Mouse (Mus musculus) intestine, embryonic 15.5 days (tissue): ENCODE measurements at regions not wholly inside any gene's neighbourhood (a gene's known extent, or its start where the extent isn't known, plus 50 kb on each side); places are given as distances from the start of the nearest gene placed in this dataset.

ENCODE experiments used
- ATAC-seq: fragments of 200-750 bp; cut with Nextera tagmentation; 2 replicates; pipeline ENCODE4 v1.8.0; 2017; ENCODE audit warnings: moderate TSS enrichment, moderate library complexity
- H3K27ac ChIP-seq: fragments of 300-500 bp; sonication (generic); 2 replicates; pipeline ENCODE4 v1.5.1; 2015; ENCODE audit warnings: mild to moderate bottlenecking, inconsistent platforms
- H3K27me3 ChIP-seq: fragments of 300-500 bp; sonication (generic); replicated peaks from 2 replicates; pipeline ENCODE4 v1.6.1; 2015; ENCODE audit warnings: inconsistent platforms
- H3K36me3 ChIP-seq: fragments of 300-500 bp; sonication (generic); 2 replicates; pipeline ENCODE4 v1.6.1; 2015; ENCODE audit warnings: inconsistent platforms
- H3K4me1 ChIP-seq: fragments of 300-500 bp; sonication (generic); replicated peaks from 2 replicates; pipeline ENCODE4 v1.6.1; 2015; ENCODE audit warnings: inconsistent platforms
- H3K4me2 ChIP-seq: fragments of 300-500 bp; sonication (generic); replicated peaks from 2 replicates; pipeline ENCODE4 v1.6.1; 2015; ENCODE audit warnings: mild to moderate bottlenecking, inconsistent platforms
- H3K4me3 ChIP-seq: fragments of 300-500 bp; sonication (generic); replicated peaks from 2 replicates; pipeline ENCODE4 v1.5.1; 2015; ENCODE audit warnings: inconsistent platforms
- H3K9ac ChIP-seq: fragments of 300-500 bp; sonication (generic); 2 replicates; pipeline ENCODE4 v1.6.1; 2015; ENCODE audit warnings: inconsistent platforms
- H3K9me3 ChIP-seq: fragments of 300-500 bp; sonication (generic); 2 replicates; pipeline ENCODE4 v1.6.1; 2016; ENCODE audit warnings: inconsistent platforms
- WGBS: fragments of 180-500 bp; shearing (Covaris S2); methylation state at CpG from one replicate; pipeline ENCODE4 v1.1.7; 2015; 5-methylcytosine and 5-hydroxymethylcytosine counted together

- WGBS = 86% methylated on average over 3 of the region's 3 CpGs
- H3K9me3 ChIP-seq = no peaks in the 10 kb centered on the region
- no peak overlapping the region for H3K4me2 ChIP-seq
- no peak overlapping the region for H3K9ac ChIP-seq
- no peak for ATAC-seq
- no peak overlapping the region for H3K4me3 ChIP-seq
- no peaks in the 10 kb centered on the region for H3K36me3 ChIP-seq
- no peak overlapping the region for H3K27ac ChIP-seq
- H3K27me3 ChIP-seq = no peaks in the 10 kb centered on the region
- no peaks in the 10 kb centered on the region for H3K4me1 ChIP-seq
Measured at GRCm38 (mm10) chr1:73570944-73571343, 553.3 kb downstream of the Tns1 start.

- WGBS = 87% methylated on average over 3 of the region's 3 CpGs
Measured at GRCm38 (mm10) chr1:73566770-73567169, 551.1 kb upstream of the Tnp1 start.

GRCm38 (mm10) chr1:73560594-73560993 is 544.9 kb upstream of the Tnp1 start:
- H3K4me1 ChIP-seq = no peaks in the 10 kb centered on the region

More at GRCm38 (mm10) chr1:73566770-73567169, 551.1 kb upstream of the Tnp1 start:
- Histone ChIP-seq H3K9ac (no peak overlapping the region), H3K4me3 (no peak overlapping the region), H3K4me1 (no peaks in the 10 kb centered on the region), H3K27me3 (no peaks in the 10 kb centered on the region), H3K4me2 (no peak overlapping the region), H3K27ac (no peak overlapping the region), H3K9me3 (no peaks in the 10 kb centered on the region), H3K36me3 (no peaks in the 10 kb centered on the region)
- ATAC-seq = no peak

GRCm38 (mm10) chr1:73547877-73548276 is 532.2 kb upstream of the Tnp1 start:
- 84% methylated on average over 3 of the region's 3 CpGs for WGBS
- H3K27ac ChIP-seq = no peak overlapping the region

More at GRCm38 (mm10) chr1:73560594-73560993, 544.9 kb upstream of the Tnp1 start:
- WGBS = 95% methylated on average over 1 of the region's 1 CpGs
- H3K4me3 ChIP-seq = no peak overlapping the region
- H3K4me2 ChIP-seq = no peak overlapping the region
- no peak overlapping the region for H3K9ac ChIP-seq
- no peaks in the 10 kb centered on the region for H3K36me3 ChIP-seq
- ATAC-seq = no peak
- H3K9me3 ChIP-seq = no peaks in the 10 kb centered on the region
- no peaks in the 10 kb centered on the region for H3K27me3 ChIP-seq
- no peak overlapping the region for H3K27ac ChIP-seq

GRCm38 (mm10) chr1:73545401-73545800 is 529.7 kb upstream of the Tnp1 start:
- ATAC-seq = no peak
- H3K4me3 ChIP-seq = no peak overlapping the region
- H3K9ac ChIP-seq = no peak overlapping the region
- H3K9me3 ChIP-seq = no peaks in the 10 kb centered on the region
- H3K27me3 ChIP-seq = no peaks in the 10 kb centered on the region
- WGBS = 61% methylated on average over 6 of the region's 6 CpGs
- 0 out of 2 replicates have a peak, but pooled peaks cover 2% of the 10 kb centered on the region for H3K4me1 ChIP-seq
- H3K4me2 ChIP-seq = no peak overlapping the region
- H3K27ac ChIP-seq = no peak overlapping the region
- no peaks in the 10 kb centered on the region for H3K36me3 ChIP-seq

More at GRCm38 (mm10) chr1:73547877-73548276, 532.2 kb upstream of the Tnp1 start:
- no peak overlapping the region for H3K9ac ChIP-seq
- no peaks in the 10 kb centered on the region for H3K36me3 ChIP-seq
- no peak for ATAC-seq
- 0 out of 2 replicates have a peak, but pooled peaks cover 2% of the 10 kb centered on the region for H3K4me1 ChIP-seq
- H3K27me3 ChIP-seq = no peaks in the 10 kb centered on the region
- H3K4me2 ChIP-seq = no peak overlapping the region
- H3K9me3 ChIP-seq = no peaks in the 10 kb centered on the region
- H3K4me3 ChIP-seq = no peak overlapping the region

- no peak for ATAC-seq
- Histone ChIP-seq H3K9me3 (no peaks in the 10 kb centered on the region), H3K36me3 (no peaks in the 10 kb centered on the region)
Measured at GRCm38 (mm10) chr1:73541371-73541770, 525.7 kb upstream of the Tnp1 start.

GRCm38 (mm10) chr1:73538420-73538871 is 522.7 kb upstream of the Tnp1 start:
- no peak for ATAC-seq
- Histone ChIP-seq H3K4me1 (no peaks in the 10 kb centered on the region; the same call in 1 of the 2 replicates), H3K4me3 (no peak overlapping the region), H3K36me3 (no peaks in the 10 kb centered on the region), H3K4me2 (no peak overlapping the region), H3K27ac (no peak overlapping the region), H3K9me3 (no peaks in the 10 kb centered on the region), H3K9ac (no peak overlapping the region), H3K27me3 (no peaks in the 10 kb centered on the region)
- WGBS = 29% methylated on average over 2 of the region's 2 CpGs

More at GRCm38 (mm10) chr1:73541371-73541770, 525.7 kb upstream of the Tnp1 start:
- WGBS = 44% methylated on average over 5 of the region's 5 CpGs
- no peak overlapping the region for H3K4me2 ChIP-seq
- peaks cover 2% of the 10 kb centered on the region; the same call in 1 of the 2 replicates for H3K4me1 ChIP-seq
- no peaks in the 10 kb centered on the region for H3K27me3 ChIP-seq
- H3K27ac ChIP-seq = no peak overlapping the region
- H3K9ac ChIP-seq = no peak overlapping the region
- H3K4me3 ChIP-seq = no peak overlapping the region

- no peak overlapping the region for H3K4me3 ChIP-seq
- no peaks in the 10 kb centered on the region; the same call in 1 of the 2 replicates for H3K4me1 ChIP-seq
- no peaks in the 10 kb centered on the region for H3K36me3 ChIP-seq
- no peaks in the 10 kb centered on the region for H3K9me3 ChIP-seq
- 88% methylated on average over 4 of the region's 4 CpGs for WGBS
- no peaks in the 10 kb centered on the region for H3K27me3 ChIP-seq
- no peak for ATAC-seq
- H3K4me2 ChIP-seq = no peak overlapping the region
- no peak overlapping the region for H3K27ac ChIP-seq
- no peak overlapping the region for H3K9ac ChIP-seq
Measured at GRCm38 (mm10) chr1:73535726-73536265, 520.1 kb upstream of the Tnp1 start.

GRCm38 (mm10) chr1:73533526-73533925 is 517.8 kb upstream of the Tnp1 start:
- no peaks in the 10 kb centered on the region for H3K9me3 ChIP-seq
- no peak overlapping the region for H3K9ac ChIP-seq
- no peaks in the 10 kb centered on the region for H3K36me3 ChIP-seq
- H3K27me3 ChIP-seq = no peaks in the 10 kb centered on the region
- H3K4me2 ChIP-seq = no peak overlapping the region
- WGBS = 97% methylated on average over 3 of the region's 3 CpGs
- no peak overlapping the region for H3K4me3 ChIP-seq
- no peak overlapping the region for H3K27ac ChIP-seq
- ATAC-seq = no peak
- H3K4me1 ChIP-seq = peaks cover 4% of the 10 kb centered on the region; the same call in 1 of the 2 replicates

GRCm38 (mm10) chr1:73532316-73532715 is 516.6 kb upstream of the Tnp1 start:
- Histone ChIP-seq H3K9me3 (no peaks in the 10 kb centered on the region), H3K27me3 (no peaks in the 10 kb centered on the region), H3K4me2 (no peak overlapping the region), H3K27ac (no peak overlapping the region), H3K4me1 (peaks cover 4% of the 10 kb centered on the region; the same call in 1 of the 2 replicates), H3K36me3 (no peaks in the 10 kb centered on the region), H3K4me3 (no peak overlapping the region), H3K9ac (no peak overlapping the region)
- ATAC-seq = no peak
- WGBS = 93% methylated on average over 4 of the region's 4 CpGs

- H3K27ac ChIP-seq = no peak overlapping the region
- H3K27me3 ChIP-seq = no peaks in the 10 kb centered on the region
- H3K4me2 ChIP-seq = no peak overlapping the region
- H3K9me3 ChIP-seq = no peaks in the 10 kb centered on the region
- no peak for ATAC-seq
- H3K4me1 ChIP-seq = peaks cover 4% of the 10 kb centered on the region; the same call in 1 of the 2 replicates
- no peak overlapping the region for H3K9ac ChIP-seq
- WGBS = 32% methylated on average over 3 of the region's 3 CpGs
- H3K36me3 ChIP-seq = no peaks in the 10 kb centered on the region
- no peak overlapping the region for H3K4me3 ChIP-seq
Measured at GRCm38 (mm10) chr1:73531831-73532230, 516.1 kb upstream of the Tnp1 start.

- Histone ChIP-seq H3K4me2 (no peak overlapping the region), H3K9me3 (no peaks in the 10 kb centered on the region), H3K4me1 (peaks cover 4% of the 10 kb centered on the region; the same call in 1 of the 2 replicates), H3K4me3 (no peak overlapping the region), H3K36me3 (no peaks in the 10 kb centered on the region), H3K9ac (no peak overlapping the region), H3K27ac (no peak overlapping the region), H3K27me3 (no peaks in the 10 kb centered on the region)
- WGBS = 53% methylated on average over 2 of the region's 2 CpGs
- no peak for ATAC-seq
Measured at GRCm38 (mm10) chr1:73530326-73530725, 514.6 kb upstream of the Tnp1 start.

GRCm38 (mm10) chr1:73528623-73529022 is 512.9 kb upstream of the Tnp1 start:
- H3K36me3 ChIP-seq = no peaks in the 10 kb centered on the region
- no peak overlapping the region for H3K9ac ChIP-seq
- H3K4me3 ChIP-seq = no peak overlapping the region
- WGBS = 80% methylated on average over 1 of the region's 1 CpGs
- H3K4me2 ChIP-seq = no peak overlapping the region
- H3K27me3 ChIP-seq = no peaks in the 10 kb centered on the region
- ATAC-seq = no peak
- no peak overlapping the region for H3K27ac ChIP-seq
- H3K4me1 ChIP-seq = peaks cover 4% of the 10 kb centered on the region; the same call in 1 of the 2 replicates
- no peaks in the 10 kb centered on the region for H3K9me3 ChIP-seq
